8 mouse cellular contexts compared by ENCODE assay signal in genomic region chr2:143916229-143916628, GRCm38 (mm10). TPM values are rescaled to one million over a fixed set of nuclear protein-coding genes. Genes with fewer than 3 reads are reported as not detected.
DNase-seq lines count a peak whose midpoint lies in the region; ATAC-seq and TF ChIP-seq lines count a peak whose summit lies in the region.

No protein-coding gene starts in this region.

- no peak for ATAC-seq in forebrain, postnatal 0 days

- 3% methylated on average over 5 of the region's 5 CpGs for WGBS in forebrain, postnatal 0 days

- peak overlapping the region; percentile 70 for H3K4me2 ChIP-seq in forebrain, postnatal 0 days (ENCODE audit: low read depth)

- H3K9me3 ChIP-seq in forebrain, postnatal 0 days (ENCODE audit: low read length) = no peaks in the 10 kb centered on the region

- no peak for TF ChIP-seq CTCF in gastrocnemius, adult 2 months (IDR thresholded peaks at IDR 0.05)
- TF ChIP-seq CTCF in forebrain, postnatal 0 days (IDR thresholded peaks at IDR 0.05; ENCODE audit: low read depth) = no peak
- no peak for TF ChIP-seq CTCF in layer of hippocampus, adult 2 months (conservative IDR thresholded peaks at IDR 0.05)

- H3K27me3 ChIP-seq in forebrain, postnatal 0 days (ENCODE audit: insufficient read depth, low read length) = no peaks in the 10 kb centered on the region

- H3K4me1 ChIP-seq in forebrain, postnatal 0 days (ENCODE audit: insufficient read depth) = peaks cover 30% of the 10 kb centered on the region

- no peak for DNase-seq in gastrocnemius, adult 2 months
- DNase-seq in gastrocnemius, postnatal 10 days = no peak
- peak; percentile 40 for DNase-seq in adrenal gland, postnatal 10 days
- DNase-seq in forebrain, postnatal 0 days = no peak
- peak; percentile 35 to 36 for DNase-seq in layer of hippocampus, adult 2 months (ENCODE audit: low spot score in 2 of 2)
- peak; percentile 50 for DNase-seq in lung, postnatal 25 days (ENCODE audit: low spot score)
- peak; percentile 83 for DNase-seq in testis, postnatal 14 days (ENCODE audit: low spot score)
- DNase-seq in thymus, adult 18-20 months = no peak

- no peaks in the 10 kb centered on the region for H3K36me3 ChIP-seq in forebrain, postnatal 0 days (ENCODE audit: insufficient read depth)

- peak overlapping the region; percentile 75 for H3K4me3 ChIP-seq in gastrocnemius, adult 2 months
- peak overlapping the region; percentile 81 for H3K4me3 ChIP-seq in forebrain, postnatal 0 days (ENCODE audit: low read depth, low read length)
- peak overlapping the region; percentile 75 for H3K4me3 ChIP-seq in layer of hippocampus, adult 2 months

- peak overlapping the region; percentile 98 for H3K9ac ChIP-seq in forebrain, postnatal 0 days

- peak overlapping the region; percentile 98 for H3K27ac ChIP-seq in gastrocnemius, adult 2 months
- peak overlapping the region; percentile 96; the same call in 1 of the 2 replicates for H3K27ac ChIP-seq in forebrain, postnatal 0 days (ENCODE audit: low read depth, low read length)
- H3K27ac ChIP-seq in layer of hippocampus, adult 2 months = peak overlapping the region; percentile 97

- intact Hi-C loops in gastrocnemius, adult 2 months (cut with DNase I) = loop anchor here (5.0 kb wide), 3 partner anchors 66 to 301 kb away; no protein-coding TSS in a partner anchor

RNA-seq across cellular contexts. Expression of gene Dstn, which starts 1.1 kb away (rescaled TPM):
- total RNA-seq in gastrocnemius, adult 2 months (2021) = 10 to 100 TPM; 24.9 to 28.2 TPM
- total RNA-seq in gastrocnemius, postnatal 10 days (2021) = 10 to 100 TPM; 65.7 to 79.9 TPM
- total RNA-seq in adrenal gland, postnatal 10 days (2021) = 100 to 1,000 TPM; 175 to 191 TPM
- 409 and 455 TPM in 2 replicates for total RNA-seq in forebrain, postnatal 0 days (2014; rRNA removed)
- 497 and 512 TPM in 2 replicates for polyA plus RNA-seq in forebrain, postnatal 0 days (2015; fragmentation: Nextera tagmentation; extraction: Ambion mirVana)
- 100 to 1,000 TPM; 188 to 189 TPM for total RNA-seq in layer of hippocampus, adult 2 months (2021)

RNA-seq across cellular contexts. Expression of gene Bfsp1, which starts 53.3 kb away (rescaled TPM):
- total RNA-seq in gastrocnemius, adult 2 months (2021) = under 1 TPM; 0.20 to 0.31 TPM
- total RNA-seq in gastrocnemius, postnatal 10 days (2021) = under 1 TPM; 0.78 to 0.93 TPM
- 1 to 10 TPM in 1 of 2 experiments, under 1 TPM in 1; 0.87 to 1.3 TPM for total RNA-seq in adrenal gland, postnatal 10 days (2021)
- 2.5 and 3.7 TPM in 2 replicates for total RNA-seq in forebrain, postnatal 0 days (2014; rRNA removed)
- polyA plus RNA-seq in forebrain, postnatal 0 days (2015; fragmentation: Nextera tagmentation; extraction: Ambion mirVana) = 1.3 and 1.9 TPM in 2 replicates
- 1 to 10 TPM in 1 of 2 experiments, under 1 TPM in 1; 0.61 to 1.1 TPM for total RNA-seq in layer of hippocampus, adult 2 months (2021)

Comparison
In these comparisons a context has a peak if more than half of its experiments do, and no peak if none do; other contexts are left out.
1. DNase-seq: peak in adrenal gland, postnatal 10 days (single experiment), layer of hippocampus, adult 2 months (2 of 2), lung, postnatal 25 days (single experiment) and testis, postnatal 14 days (single experiment); none in gastrocnemius, adult 2 months (single experiment), gastrocnemius, postnatal 10 days (single experiment), forebrain, postnatal 0 days (single experiment) and thymus, adult 18-20 months (0 of 2).
2. Peak in every context shown above with its lines, with median percentiles within 50 percentile points of each other: H3K27ac ChIP-seq and H3K4me3 ChIP-seq.